Mouse (Mus musculus): ENCODE measurements around the gene Kcnh1.

- no peak for TF ChIP-seq CTCF (IDR thresholded peaks at IDR 0.05; ENCODE audit: control insufficient read depth, insufficient read depth, insufficient replicate concordance, low read depth, low read length)
- no peak for TF ChIP-seq POLR2A (IDR thresholded peaks at IDR 0.05; ENCODE audit: control insufficient read depth, low read depth, low read length)
These were observed 190.0 kb downstream of the Kcnh1 start for GRCm38 (mm10) chr1:192380596-192381041.

Measured in testis, adult 2 months (tissue).